Mouse (Mus musculus): ENCODE data around the gene Gm20834. TPM values are rescaled to one million over a fixed set of nuclear protein-coding genes. Genes with fewer than 3 reads are reported as not detected.

Gm20834 gene
- total RNA-seq (2023): not detected

DNA sequence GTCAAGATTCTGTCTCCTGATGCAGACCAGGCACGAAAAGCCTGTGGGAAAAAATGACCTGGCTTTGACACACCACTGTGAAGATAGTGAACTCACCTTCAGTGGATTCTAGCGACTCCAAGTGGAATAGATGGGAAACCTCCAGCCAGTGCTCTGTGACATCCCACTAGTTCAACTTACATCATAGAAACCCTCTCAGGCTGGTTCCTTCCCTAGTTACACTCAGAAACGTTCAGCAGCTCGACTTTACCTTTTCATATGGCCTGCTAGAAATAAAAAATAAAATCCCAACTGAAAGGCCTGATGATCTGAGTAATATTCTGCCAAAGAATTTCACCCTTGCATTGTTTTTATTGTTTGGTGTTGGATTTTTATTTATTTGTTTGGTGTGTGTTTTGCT, at the start of gene Gm20834:
Gene Gm20834 (minus strand): TSS at position 101 of the 400 bp plus-strand sequence.

Other genes with a start within 250 kb of the Gm20834 start
- not detected for gene Gm21310, start 177.4 kb downstream of the Gm20834 start, total RNA-seq (2023)
- gene Gm28510, start 88.1 kb upstream of the Gm20834 start, total RNA-seq (2023): not detected
- not detected for gene Gm20737, start 211.5 kb upstream of the Gm20834 start, total RNA-seq (2023)
- gene Gm21775, start 228.9 kb upstream of the Gm20834 start, total RNA-seq (2023): not detected

Measured in monocyte, adult 59 days (primary cell).